Mouse (Mus musculus) limb, embryonic 14.5 days (tissue): ENCODE results near the gene Poll. TPM values are rescaled to one million over a fixed set of nuclear protein-coding genes. Genes with fewer than 3 reads are reported as not detected.

Source experiments
- ATAC-seq: fragments of 200-750 bp; cut with Nextera tagmentation; 2 replicates; pipeline ENCODE4 v1.8.0; 2017; ENCODE audit warnings: low read depth, moderate number of reproducible peaks, moderate TSS enrichment; ENCODE audit not compliant: low FRiP score
- DNase-seq: peaks from one replicate; pipeline ENCODE4 v3.0.0-alpha.2; 2015; ENCODE audit warnings: low spot score
- H3K27ac ChIP-seq: fragments of 300-500 bp; sonication (generic); replicated peaks from 2 replicates; pipeline ENCODE4 v1.5.1; 2014; ENCODE audit warnings: low read depth, mild to moderate bottlenecking, low read length, moderate library complexity, mixed read lengths
- H3K27me3 ChIP-seq: fragments of 300-500 bp; sonication (generic); 2 replicates; pipeline ENCODE4 v1.6.1; 2014; ENCODE audit warnings: low read length, mixed read lengths; ENCODE audit not compliant: control insufficient read depth, insufficient read depth
- H3K36me3 ChIP-seq: fragments of 300-500 bp; sonication (generic); 2 replicates; pipeline ENCODE4 v1.6.1; 2014; ENCODE audit warnings: mild to moderate bottlenecking, low read length, moderate library complexity, mixed read lengths; ENCODE audit not compliant: control insufficient read depth, insufficient read depth
- H3K4me1 ChIP-seq: fragments of 300-500 bp; sonication (generic); 2 replicates; pipeline ENCODE4 v1.6.1; 2014; ENCODE audit warnings: antibody characterized with exemption, low read length, mixed read lengths; ENCODE audit not compliant: control insufficient read depth, insufficient read depth
- H3K4me2 ChIP-seq: fragments of 300-500 bp; sonication (generic); replicated peaks from 2 replicates; pipeline ENCODE4 v1.6.1; 2014; ENCODE audit warnings: low read depth, mild to moderate bottlenecking, low read length, moderate library complexity; ENCODE audit not compliant: severe bottlenecking
- H3K4me3 ChIP-seq: fragments of 300-500 bp; sonication (generic); replicated peaks from 2 replicates; pipeline ENCODE4 v1.5.1; 2014; ENCODE audit warnings: low read length
- H3K9ac ChIP-seq: fragments of 300-500 bp; sonication (generic); 2 replicates; pipeline ENCODE4 v1.6.1; 2014; ENCODE audit warnings: mild to moderate bottlenecking, low read depth, low read length, moderate library complexity; ENCODE audit not compliant: severe bottlenecking
- H3K9me3 ChIP-seq: fragments of 300-500 bp; sonication (generic); 2 replicates; pipeline ENCODE4 v1.6.1; 2016; ENCODE audit warnings: low read length; ENCODE audit not compliant: control insufficient read depth
- POLR2A ChIP-seq: fragments of 200-500 bp; IDR thresholded peaks from 2 replicates; pipeline ENCODE4 v1.8.0; 2012; ENCODE audit warnings: inconsistent platforms, mild to moderate bottlenecking, moderate library complexity, borderline replicate concordance; ENCODE audit not compliant: insufficient read depth, insufficient read length; ENCODE audit errors: extremely low read depth
- WGBS: fragments of 180-500 bp; shearing (Covaris S2); extraction: QIAGEN DNeasy Blood & Tissue Kit; methylation state at CpG from one replicate; pipeline ENCODE4 v1.1.7; 2014; 5-methylcytosine and 5-hydroxymethylcytosine counted together
- polyA plus RNA-seq, 2 experiments: library from polyadenylated mRNA; depleted of rRNA in 1 of 2; stranded (reverse) in 1 of 2; unstranded in 1 of 2; fragments of >200 nt; fragmentation: Nextera tagmentation in 1 of 2; extraction: Ambion mirVana in 1 of 2; gene quantifications; 2 replicates each; pipeline versions ENCODE4 v1.2.1 to v1.2.3; 2012 to 2014

The Poll gene
- polyA plus RNA-seq, 2 experiments: 12.3 to 12.5 TPM

DNA sequence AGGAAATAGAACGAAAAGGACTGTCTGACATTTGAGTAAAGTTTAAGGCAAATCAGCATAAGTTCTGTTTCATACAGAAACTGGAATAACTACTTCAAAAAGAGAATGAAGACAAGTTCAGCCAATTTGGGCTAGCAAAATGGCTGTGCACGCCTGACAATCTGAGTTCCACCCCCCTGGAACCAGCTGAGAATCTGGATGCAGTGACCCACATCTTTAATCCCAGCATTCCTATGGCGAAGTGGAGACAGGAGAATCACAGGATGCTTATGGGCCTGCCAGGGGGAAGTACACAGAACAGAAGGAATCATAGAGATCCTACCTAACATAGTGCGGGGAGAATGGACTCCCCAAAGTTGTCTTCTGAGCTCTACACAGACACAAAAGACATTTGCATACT is 36.8 kb upstream of the Poll start:
- no peak overlapping the region for H3K4me2 ChIP-seq
- 86% methylated on average over 4 of the region's 4 CpGs for WGBS

DNA sequence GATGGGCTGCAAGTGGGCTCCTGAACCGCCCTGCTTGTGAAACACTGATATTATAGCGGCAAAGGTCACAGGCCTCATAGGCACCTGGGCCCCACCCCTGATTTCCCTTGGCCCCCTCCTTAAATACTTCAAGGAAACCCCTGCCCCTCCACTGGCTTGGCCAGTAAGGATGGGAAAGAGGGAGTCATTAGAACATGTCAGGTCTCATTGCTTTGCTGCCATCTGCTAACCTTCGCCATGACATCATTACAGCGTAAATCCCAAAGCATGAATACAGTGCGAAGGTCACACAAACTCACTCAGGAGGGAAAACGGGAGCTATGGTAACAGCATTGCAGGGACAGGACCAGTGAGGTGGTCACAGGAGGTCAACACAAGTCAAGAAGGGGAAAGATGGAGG is 36.1 kb upstream of the Poll start:
- TF ChIP-seq POLR2A: no peak
- H3K4me1 ChIP-seq: no peaks in the 10 kb centered on the region
- no peaks in the 10 kb centered on the region; the same call in 1 of the 2 replicates for H3K36me3 ChIP-seq
- DNase-seq: no peak
- ATAC-seq: no peak
- H3K4me2 ChIP-seq: no peak overlapping the region
- H3K4me3 ChIP-seq: no peak overlapping the region
- 68% methylated on average over 6 of the region's 6 CpGs for WGBS
- no peaks in the 10 kb centered on the region for H3K27me3 ChIP-seq
- H3K9ac ChIP-seq: no peak overlapping the region
- no peak overlapping the region for H3K27ac ChIP-seq
- no peaks in the 10 kb centered on the region for H3K9me3 ChIP-seq

More for the DNA sequence above, 36.8 kb upstream of the Poll start:
- Histone ChIP-seq H3K4me1 (no peaks in the 10 kb centered on the region), H3K9ac (no peak overlapping the region), H3K27me3 (no peaks in the 10 kb centered on the region), H3K4me3 (no peak overlapping the region), H3K27ac (no peak overlapping the region), H3K36me3 (no peaks in the 10 kb centered on the region; the same call in 1 of the 2 replicates), H3K9me3 (no peaks in the 10 kb centered on the region)
- TF ChIP-seq POLR2A: no peak
- no peak for DNase-seq
- ATAC-seq: no peak

DNA sequence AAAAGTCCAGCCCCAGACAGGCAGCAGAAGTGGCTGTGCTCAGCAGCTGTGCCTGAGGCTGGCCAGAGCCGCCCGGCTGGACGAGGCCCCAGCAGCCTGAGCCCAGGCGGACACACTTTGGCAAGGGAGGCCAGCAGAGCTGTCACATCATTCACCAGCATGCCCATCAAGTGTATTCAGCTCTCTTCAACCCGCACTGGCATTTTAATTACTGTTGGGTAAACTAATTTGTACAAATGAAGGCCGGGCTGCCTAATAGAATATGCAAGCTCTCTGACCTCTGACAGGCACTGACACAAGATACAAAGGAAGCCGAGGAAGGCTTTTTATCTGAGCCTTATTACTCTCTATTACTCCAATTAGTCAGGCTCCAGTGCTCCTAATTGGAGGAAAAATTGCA is 35.7 kb upstream of the Poll start:
- H3K36me3 ChIP-seq: no peaks in the 10 kb centered on the region; the same call in 1 of the 2 replicates
- H3K9me3 ChIP-seq: no peaks in the 10 kb centered on the region
- no peak overlapping the region for H3K9ac ChIP-seq
- DNase-seq: no peak
- 37% methylated on average over 7 of the region's 7 CpGs for WGBS
- H3K27ac ChIP-seq: no peak overlapping the region
- no peak overlapping the region for H3K4me3 ChIP-seq
- TF ChIP-seq POLR2A: no peak
- no peaks in the 10 kb centered on the region for H3K4me1 ChIP-seq
- no peaks in the 10 kb centered on the region for H3K27me3 ChIP-seq
- no peak overlapping the region for H3K4me2 ChIP-seq
- no peak for ATAC-seq

DNA sequence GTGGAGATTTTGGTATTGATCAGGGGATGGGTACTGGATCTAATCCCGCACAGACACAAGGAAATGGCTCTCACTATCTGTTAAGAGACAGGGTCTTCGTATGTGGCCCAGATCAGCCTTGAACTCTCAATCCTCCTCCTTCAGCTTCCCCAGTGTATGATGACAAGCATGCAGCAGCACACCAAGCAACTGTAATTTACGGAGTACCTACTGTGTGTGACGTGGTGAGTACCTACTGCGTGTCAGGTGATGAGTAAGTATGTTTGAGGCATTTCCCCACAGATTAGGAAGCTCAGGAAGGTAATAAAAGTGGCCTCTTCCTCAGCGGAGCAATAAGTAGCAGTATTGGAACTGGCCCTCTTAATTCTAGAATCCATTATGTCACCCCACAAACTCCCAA is 35.1 kb upstream of the Poll start:
- Histone ChIP-seq H3K9me3 (no peaks in the 10 kb centered on the region), H3K27me3 (no peaks in the 10 kb centered on the region), H3K4me2 (no peak overlapping the region), H3K36me3 (no peaks in the 10 kb centered on the region; the same call in 1 of the 2 replicates), H3K4me3 (no peak overlapping the region), H3K4me1 (no peaks in the 10 kb centered on the region), H3K9ac (no peak overlapping the region), H3K27ac (no peak overlapping the region)
- DNase-seq: no peak
- no peak for ATAC-seq
- WGBS: 88% methylated on average over 6 of the region's 6 CpGs
- no peak for TF ChIP-seq POLR2A

DNA sequence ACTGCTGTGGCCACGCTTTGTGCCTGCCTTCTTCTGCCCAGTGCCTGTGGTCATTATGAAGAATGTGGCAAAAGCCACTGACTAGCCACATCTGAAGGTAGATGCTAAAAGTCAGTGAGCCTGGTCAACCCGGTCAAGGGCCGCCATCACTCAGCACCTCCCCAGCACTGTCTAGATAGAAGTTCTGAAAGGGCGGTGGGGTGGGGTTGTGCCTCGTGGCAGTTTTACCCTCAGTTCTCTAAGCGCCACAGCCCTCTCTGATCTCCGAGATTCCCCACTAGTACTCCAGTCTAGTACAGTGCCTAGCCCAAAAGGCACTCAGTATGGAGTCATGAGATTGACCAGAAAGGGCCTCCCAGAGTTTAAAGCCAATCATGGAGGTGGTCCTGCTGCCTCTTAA is 33.7 kb upstream of the Poll start:
- Histone ChIP-seq H3K4me1 (no peaks in the 10 kb centered on the region), H3K9ac (no peak overlapping the region), H3K4me3 (no peak overlapping the region), H3K36me3 (no peaks in the 10 kb centered on the region; the same call in none of the 2 replicates), H3K27me3 (no peaks in the 10 kb centered on the region), H3K27ac (no peak overlapping the region), H3K9me3 (no peaks in the 10 kb centered on the region), H3K4me2 (no peak overlapping the region)
- DNase-seq (no peak), ATAC-seq (no peak)
- TF ChIP-seq POLR2A: no peak
- WGBS: 91% methylated on average over 7 of the region's 7 CpGs

DNA sequence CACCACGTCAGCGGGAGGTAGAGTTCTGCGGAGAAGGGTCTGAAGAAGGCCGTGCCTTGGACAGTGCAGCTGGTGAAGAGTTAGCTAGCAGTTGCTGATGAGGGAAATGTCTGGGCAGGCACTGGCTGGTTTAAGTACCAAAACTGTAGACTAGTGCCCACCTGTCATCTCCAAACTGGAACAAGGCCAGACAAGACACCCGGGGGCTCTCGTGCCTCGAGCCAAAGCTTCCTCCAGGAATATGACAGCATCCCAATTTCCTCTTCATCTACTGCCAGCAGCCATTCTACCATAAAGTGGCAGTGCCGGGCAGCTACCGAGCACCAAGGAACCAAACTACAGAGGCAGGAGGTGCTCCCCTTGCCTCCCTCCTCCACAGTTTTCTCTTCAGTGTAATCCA is 32.6 kb upstream of the Poll start:
- Histone ChIP-seq H3K36me3 (no peaks in the 10 kb centered on the region; the same call in none of the 2 replicates), H3K4me3 (no peak overlapping the region), H3K4me2 (no peak overlapping the region), H3K4me1 (no peaks in the 10 kb centered on the region), H3K9ac (no peak overlapping the region), H3K27me3 (no peaks in the 10 kb centered on the region), H3K27ac (no peak overlapping the region), H3K9me3 (no peaks in the 10 kb centered on the region)
- no peak for DNase-seq
- ATAC-seq: no peak
- TF ChIP-seq POLR2A: no peak
- WGBS: 84% methylated on average over 9 of the region's 9 CpGs
